Mouse (Mus musculus) kidney, postnatal 36 days (tissue): ENCODE measurements around the gene Btbd35f18.
"Not testable (repeated sequence)": the region's sequence is repeated elsewhere in the genome, so short reads cannot be mapped to it uniquely, and the experiment has no call there.

Source experiments
- DNase-seq, 2 experiments: peaks; one replicate each; pipeline ENCODE4 v3.0.0; 2021 to 2022; ENCODE audit warnings: mixed read lengths in 2 of 2

Btbd35f18 gene

DNA sequence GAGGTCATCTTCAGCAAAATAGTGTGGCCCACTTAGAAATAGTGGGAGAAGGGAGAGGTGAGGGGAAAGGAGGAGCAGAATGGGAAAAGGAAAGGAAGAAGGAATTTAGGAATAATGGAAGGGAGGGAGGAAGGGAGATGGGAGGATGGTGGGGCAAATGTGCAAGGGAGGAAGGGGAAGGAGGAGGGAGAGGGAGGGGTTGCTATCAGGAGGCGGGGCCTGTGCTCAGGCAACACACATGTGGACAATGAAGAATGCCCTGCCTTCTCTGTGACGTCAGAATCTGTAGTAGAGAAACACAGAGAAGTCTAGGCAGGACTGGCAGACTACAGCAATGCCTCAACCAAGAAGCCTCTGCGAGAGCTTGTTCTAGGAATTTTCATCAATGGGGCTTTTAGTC lies at the start of gene Btbd35f18:
TSS of gene Btbd35f18 (plus strand) at position 301 of the 400 bp plus-strand sequence.
- not testable (repeated sequence) for DNase-seq
